Mouse (Mus musculus) bone marrow, adult 2 months (tissue): ENCODE measurements at regions not wholly inside any gene's neighbourhood (a gene's known extent, or its start where the extent isn't known, plus 50 kb on each side); places are given as distances from the start of the nearest gene placed in this dataset.

ENCODE experiments used
- CTCF ChIP-seq: fragments of 200-500 bp; IDR thresholded peaks from 2 replicates; pipeline ENCODE4 v1.5.1; 2011; ENCODE audit warnings: low read length, control low read depth; ENCODE audit not compliant: control insufficient read depth, insufficient read depth
- POLR2A ChIP-seq: fragments of 200-500 bp; IDR thresholded peaks from 2 replicates; pipeline ENCODE4 v1.6.1; 2011; ENCODE audit warnings: low read depth, mild to moderate bottlenecking, control low read depth, low read length, borderline replicate concordance; ENCODE audit not compliant: control insufficient read depth

GRCm38 (mm10) chr15:71243539-71243938 is 2590.8 kb upstream of the Gm6569 start:
- TF ChIP-seq CTCF (no peak), POLR2A (no peak)
